Mouse (Mus musculus) retina, postnatal 7 days (tissue): ENCODE measurements around the gene Kirrel.

Source experiments
- DNase-seq: peaks from one replicate; pipeline ENCODE4 v3.0.0-alpha.2; 2012; ENCODE audit warnings: low read depth, low spot score

Kirrel gene

DNA sequence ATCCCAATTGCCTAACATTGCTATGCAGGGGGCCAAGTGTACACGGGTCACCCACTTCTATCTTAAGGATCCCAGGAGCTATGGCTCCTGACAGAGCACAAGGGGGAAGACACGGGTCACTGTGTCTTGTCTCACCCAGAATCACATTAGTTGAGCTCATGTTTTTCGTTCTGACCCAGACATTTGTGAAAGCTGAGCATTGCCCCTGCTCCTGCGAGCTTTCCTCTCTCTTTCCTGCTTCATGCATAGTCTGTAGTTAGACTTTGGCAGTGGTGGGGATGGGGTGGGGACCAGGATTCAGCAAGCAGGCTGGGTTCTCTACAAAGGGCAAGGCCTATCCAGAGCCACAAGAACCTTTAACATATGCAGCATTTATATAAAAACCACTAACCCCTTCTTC is 94.8 kb downstream of the Kirrel start:
- DNase-seq, result no peak

DNA sequence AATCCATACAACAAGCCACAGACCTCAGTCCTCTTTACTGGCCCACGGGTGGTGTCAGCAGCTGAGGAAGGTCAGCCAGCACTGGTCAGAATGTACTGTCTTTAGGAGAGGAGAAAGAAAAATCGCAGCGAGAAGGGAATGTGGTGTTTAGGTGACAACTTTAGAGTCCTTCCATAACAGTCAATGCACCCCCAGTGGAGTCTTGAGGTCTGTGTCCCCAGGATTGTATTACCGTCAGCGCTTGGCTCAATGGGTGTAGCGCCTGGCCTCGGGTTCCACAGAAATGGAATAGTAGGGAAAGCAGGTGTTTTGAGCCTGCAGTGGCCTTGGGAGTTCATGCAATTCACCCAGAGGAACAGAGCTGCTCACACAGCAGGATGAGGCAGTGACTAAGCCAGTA is 95.2 kb downstream of the Kirrel start:
- DNase-seq, result no peak

DNA sequence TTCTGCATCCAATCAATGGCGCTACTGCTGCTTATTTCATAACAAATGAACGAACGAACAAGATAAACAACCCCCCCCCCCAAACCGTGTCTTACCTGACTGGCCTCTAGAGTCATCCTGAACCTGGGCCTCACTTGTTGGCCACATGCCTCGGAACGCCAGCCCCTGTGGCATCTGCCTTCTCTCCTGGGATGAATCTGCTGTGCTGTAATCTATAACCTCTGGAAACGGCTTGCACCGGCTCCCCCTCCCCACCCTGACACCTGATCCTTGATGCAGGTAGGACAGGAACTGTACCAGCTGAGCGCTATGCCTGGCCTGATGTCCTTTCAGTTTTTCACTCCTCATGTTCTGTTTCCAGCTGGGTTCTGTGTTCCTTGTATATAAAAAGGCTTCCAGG is 96.9 kb downstream of the Kirrel start:
- no peak for DNase-seq

DNA sequence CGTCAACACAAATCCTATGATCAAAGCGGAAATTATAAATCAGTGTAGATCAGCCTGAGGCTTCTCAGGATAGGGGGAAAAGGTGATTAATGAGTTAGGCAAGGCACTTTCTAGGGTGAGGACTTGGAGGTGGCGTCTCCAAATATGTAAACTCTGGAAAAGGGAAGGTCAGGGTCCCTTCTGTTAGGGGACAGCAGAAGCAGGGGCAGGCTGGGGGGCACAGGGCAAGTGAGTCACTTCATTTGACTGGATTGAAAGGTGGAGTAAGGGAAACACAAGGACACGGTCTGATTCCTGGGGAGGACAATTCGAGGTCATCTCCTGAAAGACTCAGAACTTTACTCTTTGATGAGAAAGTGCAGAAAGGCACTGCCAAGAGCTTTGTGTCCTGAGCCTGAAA is 97.6 kb downstream of the Kirrel start:
- no peak for DNase-seq

DNA sequence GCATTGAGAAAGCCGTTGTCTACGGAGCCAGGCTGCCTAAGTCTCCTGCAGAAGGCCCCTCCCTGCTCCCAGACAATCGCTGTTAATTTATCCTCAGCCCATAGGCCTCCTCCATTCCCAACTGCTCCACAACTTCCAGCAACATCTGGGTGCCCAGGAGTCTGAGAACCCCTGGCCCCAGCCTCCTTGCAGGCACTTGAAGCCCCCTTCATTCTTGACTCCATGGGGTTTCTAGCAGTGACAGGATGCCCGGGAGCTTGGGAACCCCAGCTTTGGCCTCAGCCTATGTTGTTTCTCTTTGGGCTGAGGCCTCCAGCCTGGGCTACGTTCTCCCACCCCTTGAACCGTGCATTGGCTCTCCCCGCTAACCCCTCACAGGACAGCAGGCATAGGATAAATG is 98.4 kb downstream of the Kirrel start:
- no peak for DNase-seq

DNA sequence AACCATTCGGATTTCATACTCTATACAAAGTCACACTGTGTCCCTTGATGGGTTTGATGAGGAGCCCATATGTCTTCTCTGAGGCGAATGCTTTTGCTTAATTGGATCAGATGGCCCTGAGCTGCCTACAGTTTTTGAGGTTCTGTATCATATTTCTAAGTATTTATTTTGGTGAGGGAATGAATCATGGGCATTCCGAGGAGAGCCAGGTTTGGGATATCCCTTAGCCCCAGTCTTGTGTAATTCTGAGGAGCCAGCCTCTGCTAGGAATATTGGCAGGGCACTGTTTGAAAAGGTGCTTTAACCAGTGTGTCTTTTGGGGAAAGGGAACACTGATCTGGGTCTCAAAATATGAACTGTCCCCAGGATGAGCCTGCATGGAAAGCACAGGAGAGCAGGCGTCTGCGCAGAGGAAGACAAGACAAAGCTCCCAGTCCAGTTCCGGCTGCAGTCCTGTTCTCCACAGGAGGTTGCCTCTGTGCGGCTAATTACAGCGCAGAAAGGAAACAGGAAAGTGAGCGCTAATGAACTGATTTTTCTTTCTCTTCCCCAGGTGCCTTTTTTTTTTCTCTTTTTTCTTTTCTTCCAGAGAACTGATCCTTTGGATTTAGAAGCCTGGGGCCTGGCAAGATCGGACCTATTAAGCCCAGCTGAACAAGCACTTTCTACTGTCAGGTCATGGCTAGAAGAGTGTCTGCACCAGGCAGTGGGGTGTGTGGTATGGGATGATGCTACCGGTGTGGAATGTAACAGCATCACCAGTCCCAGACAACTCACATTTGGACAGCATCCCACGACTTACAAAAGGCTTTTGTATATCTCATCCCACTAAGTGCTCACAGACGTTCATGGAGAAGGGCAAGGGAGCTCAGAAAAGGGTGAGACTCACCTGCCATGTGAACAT is 101.7 kb downstream of the Kirrel start:
- DNase-seq, result no peak

DNA sequence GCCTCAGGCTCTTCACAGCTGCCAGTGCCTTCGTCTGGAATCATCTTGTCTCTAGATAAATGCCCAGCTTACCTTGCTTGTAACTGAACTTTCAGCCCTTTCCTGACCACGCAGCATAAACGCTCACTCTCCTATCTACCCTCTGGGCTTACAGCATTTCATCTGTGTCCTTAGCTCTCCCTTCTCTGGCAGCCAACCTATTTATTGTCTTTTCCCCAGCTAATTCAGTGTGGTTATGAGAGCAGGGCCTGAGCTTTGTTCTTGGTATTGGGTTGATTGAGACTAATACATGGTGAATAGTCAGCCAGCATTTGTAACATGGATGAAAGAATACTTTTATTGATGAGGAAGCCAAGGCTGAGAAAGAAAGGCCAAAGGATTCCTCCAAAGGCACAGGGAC is 102.4 kb downstream of the Kirrel start:
- DNase-seq, result no peak

DNA sequence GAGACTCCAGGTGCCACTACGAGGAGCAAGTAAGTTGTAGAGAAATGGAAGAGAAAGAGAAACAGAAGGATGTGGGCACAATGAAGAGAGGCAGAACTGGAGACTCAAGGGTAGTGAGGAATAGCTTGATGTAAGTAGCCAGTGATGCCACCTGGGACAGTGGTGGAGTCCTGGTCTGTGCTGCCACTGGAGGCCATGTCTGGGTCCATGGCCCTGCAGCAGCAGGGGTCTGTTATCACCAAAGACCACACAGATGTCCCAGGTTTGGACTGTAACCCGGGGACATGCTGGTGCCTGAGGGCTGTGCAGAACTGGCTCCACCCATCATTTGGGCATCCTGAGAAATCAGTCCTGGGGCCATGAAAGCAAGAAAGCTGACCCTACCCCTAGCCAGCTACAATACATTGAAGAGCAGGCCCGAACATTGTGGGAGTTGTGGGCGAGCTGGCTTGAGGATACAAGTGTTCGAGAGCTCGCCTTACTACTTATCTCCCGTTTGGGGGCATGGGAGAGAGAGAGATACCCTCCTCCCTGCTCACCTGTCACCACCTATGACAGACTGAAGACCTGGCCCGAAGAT is 107.1 kb downstream of the Kirrel start:
- DNase-seq, result no peak

DNA sequence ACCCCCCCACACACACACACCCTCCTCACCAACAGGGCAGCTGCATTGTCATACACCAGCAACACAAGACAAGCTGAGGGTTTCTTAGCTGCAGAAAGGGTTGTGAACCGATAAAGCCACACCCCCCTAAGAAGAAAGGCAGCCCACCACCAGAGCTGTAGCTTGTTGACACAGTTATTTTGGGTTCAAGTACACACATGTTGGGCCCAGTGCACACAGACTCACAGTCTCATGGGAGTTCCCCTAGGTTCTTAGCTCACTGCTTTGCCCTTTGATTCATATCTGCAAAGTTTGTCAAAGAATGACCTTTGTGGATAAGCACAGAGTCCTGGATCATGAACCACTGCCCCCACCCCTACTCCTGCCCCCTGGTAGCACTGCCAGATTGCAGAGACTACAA is 120.6 kb downstream of the Kirrel start:
- DNase-seq, result no peak

DNA sequence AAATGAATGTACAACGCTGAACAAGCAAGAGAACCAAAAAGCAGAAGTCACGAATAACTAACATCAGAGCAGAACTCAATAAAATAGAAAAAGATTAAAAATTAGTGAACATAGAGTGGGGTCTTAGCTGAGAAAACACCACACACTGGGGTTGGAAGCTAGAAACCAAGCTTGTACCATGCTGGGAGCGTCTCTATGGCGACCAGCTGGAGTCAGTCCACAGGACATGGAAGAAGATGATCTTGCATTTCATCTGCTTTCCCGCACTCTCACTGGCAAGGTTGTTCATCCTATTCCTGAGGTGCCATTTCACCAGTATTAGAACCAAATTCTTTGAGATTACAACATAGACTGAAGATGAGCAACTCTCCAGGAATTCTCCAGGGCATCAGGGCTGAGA is 126.7 kb downstream of the Kirrel start:
- no peak for DNase-seq

DNA sequence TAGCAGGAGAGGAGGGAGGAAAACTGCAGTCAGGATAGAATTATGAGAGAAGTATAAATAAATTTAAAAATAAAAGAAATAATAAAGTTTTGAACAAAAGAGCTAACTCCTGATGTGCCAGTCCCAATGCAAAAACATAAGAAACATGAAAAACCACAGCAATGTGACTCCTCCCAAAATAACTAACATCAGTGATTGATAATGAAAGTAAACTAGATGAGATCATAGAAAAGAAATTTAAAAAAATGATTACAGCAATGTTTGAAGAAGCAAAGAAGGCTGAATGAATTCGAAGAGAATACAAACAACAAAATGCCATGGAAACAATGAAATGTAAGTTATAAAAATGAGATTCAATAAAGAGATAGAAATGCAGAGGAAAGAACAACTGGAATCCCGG is 132.8 kb downstream of the Kirrel start:
- DNase-seq, result no peak

DNA sequence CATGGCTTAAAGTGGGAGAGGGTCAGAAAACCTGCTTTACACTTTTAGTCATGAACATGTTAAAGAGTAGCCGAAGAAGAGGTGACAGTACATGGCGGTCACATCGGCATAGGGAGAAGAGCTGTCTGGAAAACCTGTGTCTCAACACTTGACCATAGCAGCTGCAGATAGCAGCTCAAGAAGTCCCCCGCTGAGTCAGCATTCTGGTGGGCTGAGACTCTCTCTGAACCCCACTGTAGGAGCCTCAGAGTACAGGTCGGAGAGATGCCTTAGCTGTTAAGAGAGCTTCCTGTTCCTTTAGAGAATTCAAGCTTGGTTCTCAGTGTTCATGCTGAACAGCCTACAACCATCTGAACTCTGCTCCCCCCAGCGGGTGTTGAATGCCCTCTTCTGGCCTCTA is 136.0 kb downstream of the Kirrel start:
- no peak for DNase-seq

DNA sequence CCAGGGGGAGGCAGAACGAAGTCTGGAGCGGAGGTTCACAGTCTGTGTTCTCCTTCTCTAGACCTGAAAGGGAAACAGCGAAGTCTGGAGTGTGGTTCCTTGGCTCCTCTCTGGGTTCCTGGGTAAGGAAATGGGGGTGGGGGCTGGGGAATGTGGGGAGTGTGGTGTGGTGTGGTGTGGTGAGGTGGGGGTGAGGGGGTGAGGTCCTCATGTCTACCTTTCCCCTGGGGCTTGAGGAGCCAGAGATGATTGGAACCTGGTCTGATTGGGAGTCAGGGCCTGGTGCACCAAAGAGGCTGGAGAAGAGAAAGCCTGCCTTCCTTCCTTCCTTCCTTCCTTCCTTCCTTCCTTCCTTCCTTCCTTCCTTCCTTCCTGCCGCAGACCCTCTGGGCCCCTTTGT is 140.5 kb downstream of the Kirrel start:
- DNase-seq, result no peak

DNA sequence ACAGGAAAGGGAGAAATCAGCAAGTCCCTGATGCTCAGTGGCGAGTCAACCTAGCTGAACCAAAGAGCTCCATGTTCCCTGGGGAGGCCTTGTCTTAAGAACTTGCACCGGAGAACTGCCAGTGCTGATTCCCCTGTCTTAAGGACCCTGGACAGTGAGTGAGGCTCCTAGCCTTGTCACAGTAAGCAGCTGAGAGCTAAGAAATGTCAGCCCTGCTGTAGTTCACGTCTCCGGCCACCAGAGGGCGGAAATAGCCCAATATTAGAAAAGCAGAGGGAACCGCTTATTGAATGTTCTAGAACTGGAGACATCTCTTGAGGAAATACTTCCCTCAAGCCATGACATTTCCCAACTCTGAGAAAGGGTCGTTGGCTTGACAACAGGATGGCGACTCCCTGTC is 141.2 kb downstream of the Kirrel start:
- peak; percentile 64 for DNase-seq

DNA sequence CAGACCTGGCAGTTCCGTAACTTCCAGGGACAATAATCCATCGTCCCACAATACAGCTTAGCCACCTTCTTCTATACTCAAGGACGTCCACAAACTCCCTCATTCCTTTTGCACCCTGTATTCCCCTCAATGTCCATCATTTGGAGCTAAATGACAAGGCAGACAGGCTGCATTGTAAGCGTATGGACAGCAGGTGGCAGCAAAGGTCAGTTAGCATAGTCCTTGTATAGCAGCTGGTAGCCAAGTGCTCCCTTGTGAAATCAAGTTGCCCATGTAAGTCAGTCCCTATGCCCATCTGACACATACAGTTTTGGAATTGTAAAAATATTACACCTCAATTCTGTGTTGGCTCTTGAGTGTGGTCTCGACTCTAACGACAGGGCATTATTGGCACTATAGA is 143.7 kb downstream of the Kirrel start:
- DNase-seq, result peak; percentile 58
